Mouse (Mus musculus): ENCODE data around the gene Mansc4.

DNA sequence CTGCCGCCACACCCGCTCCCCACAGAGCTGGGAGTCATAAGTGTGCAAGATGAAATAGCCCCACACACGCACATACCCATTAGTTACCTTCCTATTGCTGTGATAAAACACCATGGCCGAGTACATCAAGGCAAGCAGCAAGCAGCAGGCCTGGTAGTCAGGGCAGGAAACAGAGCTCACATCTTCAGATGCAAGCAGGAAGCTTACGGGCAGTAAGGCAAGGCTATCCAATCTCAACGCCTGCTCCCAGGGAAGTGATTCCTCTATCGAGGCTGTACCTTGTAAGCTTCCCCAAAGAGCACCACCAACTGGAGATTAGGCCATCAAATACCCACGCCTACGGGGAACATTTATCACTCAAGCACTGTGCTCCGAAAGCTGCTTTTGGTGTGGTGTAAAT is 6.9 kb downstream of the Mansc4 start:
- no peak for TF ChIP-seq CTCF (IDR thresholded peaks at IDR 0.05; ENCODE audit: borderline replicate concordance, control insufficient read depth, extremely low read depth, insufficient read depth, low read length, poor library complexity)
- no peak for TF ChIP-seq POLR2A (IDR thresholded peaks at IDR 0.05; ENCODE audit: control insufficient read depth, extremely low read depth, insufficient read depth, low read length, poor library complexity)

All from thymus, adult 2 months (tissue).